Mouse (Mus musculus): ENCODE measurements at regions not wholly inside any gene's neighbourhood (a gene's known extent, or its start where the extent isn't known, plus 50 kb on each side); places are given as distances from the start of the nearest gene placed in this dataset.

DNA sequence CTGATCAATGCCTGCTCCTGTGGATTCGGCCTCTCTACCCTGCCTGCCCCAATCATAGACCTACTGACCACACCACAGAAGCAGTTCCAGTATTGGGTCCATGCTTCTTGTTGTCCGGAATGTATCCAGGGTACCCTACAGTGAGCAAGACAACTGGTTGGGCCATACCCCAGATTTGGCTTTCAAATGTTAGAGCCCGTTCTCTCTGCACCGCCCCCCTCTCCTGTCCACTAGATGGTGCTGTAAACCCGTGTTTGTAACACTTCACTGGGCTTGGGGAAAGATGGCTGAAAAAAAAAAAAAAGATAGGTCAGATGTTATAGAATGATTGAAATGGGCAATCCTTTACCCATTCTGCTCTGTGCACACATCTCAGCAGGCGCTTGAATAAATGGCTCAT is 56.1 kb upstream of the B3gat2 start:
- TF ChIP-seq CTCF (conservative IDR thresholded peaks at IDR 0.05; ENCODE audit: low read length) (peak; percentile 82), NANOG (IDR thresholded peaks at IDR 0.05; ENCODE audit: borderline replicate concordance, low read length) (no peak), POU5F1 (IDR thresholded peaks at IDR 0.05; ENCODE audit: borderline replicate concordance, low read length) (no peak)
